Mouse (Mus musculus): ENCODE measurements around the gene Gng2.

Gng2 gene

DNA sequence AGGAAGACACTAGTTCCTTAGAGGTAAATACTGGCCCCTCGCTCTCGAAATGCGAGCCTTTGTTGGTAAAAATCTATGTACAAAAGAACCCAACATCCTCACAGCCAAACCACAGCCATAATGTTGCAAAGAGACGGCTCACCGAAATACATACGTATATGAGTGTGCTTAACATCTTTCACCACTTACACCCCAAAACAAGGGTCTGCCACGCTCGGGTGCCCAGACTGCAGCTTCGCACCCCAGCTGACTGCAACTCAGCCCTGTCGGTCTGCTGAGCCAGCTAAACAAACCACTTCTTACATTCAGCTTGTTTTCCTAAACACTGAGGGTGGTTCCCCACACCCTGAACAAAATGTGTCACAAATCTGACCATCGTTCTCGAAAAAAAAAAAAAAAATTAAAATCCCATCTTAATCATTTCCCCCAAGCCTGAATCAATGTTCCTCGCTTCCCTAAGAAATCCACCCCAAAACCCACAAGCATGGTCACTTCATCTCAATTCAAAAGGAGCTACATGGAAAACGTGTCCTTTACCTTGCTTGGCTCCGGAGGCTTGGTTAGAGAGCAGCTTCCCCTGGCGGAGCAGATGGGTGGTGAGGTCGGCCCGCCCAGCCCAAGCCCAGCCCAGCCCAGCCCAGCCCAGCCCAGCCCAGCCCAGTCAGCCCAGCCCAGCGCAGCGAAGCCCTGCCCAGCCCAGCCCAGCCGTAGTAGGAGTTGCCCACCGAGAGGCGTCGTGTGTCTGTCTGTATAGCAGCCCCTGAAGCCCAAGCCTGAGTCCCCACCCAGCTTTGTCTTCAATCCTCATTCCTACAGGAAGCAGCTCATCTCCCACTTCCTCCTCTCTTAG is 781 bp downstream of the Gng2 start:
- peak; percentile 85 for DNase-seq

DNA sequence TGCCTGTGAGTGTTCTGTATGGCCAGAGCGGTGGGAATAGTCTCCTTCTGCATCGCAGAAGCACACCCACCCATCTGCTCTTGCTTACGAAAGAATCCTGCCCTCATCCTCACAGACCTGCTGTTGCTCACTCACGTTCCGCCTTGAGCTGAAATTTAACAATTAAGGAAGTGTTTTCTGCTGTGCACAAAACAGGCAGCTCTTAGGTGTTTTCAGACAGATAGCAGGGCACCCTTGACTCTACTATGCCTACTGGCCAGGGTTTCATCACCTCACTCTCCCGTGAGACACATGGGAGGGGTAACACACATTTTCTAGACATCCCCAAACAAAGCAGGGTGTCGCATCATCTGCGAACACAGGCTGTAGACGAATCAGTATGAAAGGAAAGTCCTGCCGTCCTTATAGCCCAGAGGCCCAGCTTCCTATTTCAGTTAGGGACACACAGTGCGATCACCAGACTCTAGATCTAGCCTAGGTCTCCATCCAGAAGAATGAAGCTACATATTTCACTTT is 2.4 kb downstream of the Gng2 start:
- DNase-seq, result no peak

DNA sequence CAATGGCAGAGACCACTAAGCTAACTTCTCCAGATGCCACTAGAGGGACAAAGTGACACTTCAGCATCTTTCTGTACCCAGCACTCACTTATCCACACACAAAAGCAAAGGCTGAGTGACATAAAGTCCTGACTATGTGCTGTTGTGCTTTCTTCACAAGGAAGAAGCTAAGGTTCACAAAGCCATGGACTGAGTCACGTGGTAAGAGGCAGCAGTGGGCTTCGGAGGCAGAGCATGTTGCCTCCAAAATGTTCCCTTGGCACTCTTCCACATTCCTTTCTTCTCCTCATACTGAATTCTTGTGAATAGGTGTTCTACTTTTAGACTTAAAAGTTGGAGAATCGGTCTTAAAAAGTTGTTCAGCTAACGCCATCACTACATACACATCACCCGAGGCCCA is 3.0 kb downstream of the Gng2 start:
- no peak for DNase-seq

DNA sequence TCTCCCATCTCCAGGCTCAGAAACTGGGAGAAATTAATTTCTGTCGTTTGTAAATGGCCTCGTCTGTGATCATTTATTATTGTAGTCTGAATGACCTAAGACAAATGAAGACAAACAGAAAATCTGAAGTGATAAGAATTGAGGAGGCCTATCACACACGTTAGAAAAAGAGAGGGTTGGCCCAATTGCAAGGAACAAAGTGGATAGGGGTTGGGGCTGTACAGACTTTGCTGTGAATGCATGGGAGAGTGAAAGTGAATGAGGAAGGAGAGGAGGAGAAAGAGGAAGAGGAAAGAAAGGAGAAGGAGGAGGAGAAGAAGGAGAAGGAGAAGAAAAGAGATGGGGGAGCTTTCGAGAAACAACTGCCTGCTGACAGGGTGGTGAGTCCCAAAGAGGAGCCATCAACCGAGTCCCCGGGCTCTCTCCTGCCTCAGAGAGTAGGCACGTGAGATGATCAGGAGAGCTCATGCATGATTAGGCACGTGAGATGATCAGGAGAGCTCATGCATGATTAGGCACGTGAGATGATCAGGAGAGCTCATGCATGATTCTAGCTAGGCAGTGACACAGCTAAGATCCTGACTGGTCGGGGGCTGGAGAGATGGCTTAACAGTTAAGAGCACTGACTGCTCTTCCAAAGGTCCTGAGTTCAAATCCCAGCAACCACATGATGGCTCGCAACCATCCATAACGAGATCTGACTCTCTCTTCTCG is 5.0 kb downstream of the Gng2 start:
- no peak for DNase-seq

DNA sequence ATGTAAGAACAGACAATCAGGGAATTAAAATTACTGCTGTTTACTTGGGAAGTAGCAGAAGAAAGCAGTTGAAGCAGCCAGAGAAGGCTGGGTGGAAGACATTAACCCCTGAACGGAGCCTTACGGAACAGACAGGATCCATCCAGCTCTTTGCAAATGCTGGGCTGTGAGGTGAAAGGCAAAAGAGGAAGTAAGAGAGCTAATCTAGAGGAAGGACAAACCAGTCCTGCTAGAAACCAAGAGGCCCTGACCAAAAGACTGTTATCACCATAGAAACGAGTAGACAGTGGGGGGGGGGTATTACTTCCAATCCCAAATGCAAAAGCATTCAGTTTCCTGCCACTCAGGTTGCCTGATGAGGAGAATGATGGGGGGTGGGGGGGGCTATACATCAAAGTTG is 6.6 kb downstream of the Gng2 start:
- no peak for DNase-seq

DNA sequence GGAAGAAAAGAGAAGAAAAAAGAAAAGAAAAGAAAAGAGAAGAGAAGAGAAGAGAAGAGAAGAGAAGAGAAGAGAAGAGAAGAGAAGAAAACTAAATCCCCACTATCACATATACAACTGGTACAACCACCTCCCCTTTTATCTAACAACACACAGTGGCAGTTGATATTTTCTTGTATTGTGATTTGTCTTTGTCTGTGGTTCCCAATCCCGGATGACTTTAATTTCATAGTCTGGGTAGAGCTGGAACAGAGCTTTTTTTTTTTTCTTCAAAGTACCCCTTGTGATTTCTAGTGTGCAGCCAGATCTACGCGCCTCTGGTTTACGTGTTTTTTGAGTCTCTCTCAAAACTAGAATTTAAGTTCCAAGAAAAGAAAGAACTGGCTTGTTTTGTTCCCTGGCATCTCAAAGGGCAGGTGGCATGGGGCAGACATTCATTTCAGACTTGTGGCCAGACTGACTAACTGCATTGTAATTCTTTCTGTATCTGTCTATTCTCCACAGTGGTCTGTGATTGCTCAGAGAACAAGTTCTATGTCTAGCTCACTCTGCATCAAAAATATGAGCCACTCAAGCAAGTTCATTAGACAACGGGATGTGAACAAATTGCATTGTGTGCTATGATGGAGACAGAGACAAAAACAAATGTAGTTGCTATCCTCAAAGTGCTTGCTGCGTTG is 7.2 kb downstream of the Gng2 start:
- DNase-seq, result no peak

DNA sequence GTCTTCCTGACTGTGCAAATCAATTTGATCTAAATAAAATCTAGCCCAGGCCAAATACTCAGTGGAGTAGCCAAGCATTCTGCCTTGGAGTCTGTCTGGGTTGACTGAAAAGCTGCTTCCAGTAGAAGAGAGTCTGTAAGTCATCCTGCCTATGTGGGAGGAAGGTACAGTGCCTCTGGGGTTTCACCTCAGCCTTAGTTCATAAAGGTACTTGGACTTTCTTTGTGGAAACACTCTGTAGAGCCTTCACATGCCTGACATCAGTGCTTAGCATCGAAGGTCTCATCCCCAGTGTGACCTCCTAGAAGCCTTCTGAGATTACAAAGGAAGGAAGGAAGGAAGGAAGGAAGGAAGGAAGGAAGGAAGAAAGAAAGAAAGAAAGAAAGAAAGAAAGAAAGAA is 7.9 kb downstream of the Gng2 start:
- DNase-seq, result no peak

DNA sequence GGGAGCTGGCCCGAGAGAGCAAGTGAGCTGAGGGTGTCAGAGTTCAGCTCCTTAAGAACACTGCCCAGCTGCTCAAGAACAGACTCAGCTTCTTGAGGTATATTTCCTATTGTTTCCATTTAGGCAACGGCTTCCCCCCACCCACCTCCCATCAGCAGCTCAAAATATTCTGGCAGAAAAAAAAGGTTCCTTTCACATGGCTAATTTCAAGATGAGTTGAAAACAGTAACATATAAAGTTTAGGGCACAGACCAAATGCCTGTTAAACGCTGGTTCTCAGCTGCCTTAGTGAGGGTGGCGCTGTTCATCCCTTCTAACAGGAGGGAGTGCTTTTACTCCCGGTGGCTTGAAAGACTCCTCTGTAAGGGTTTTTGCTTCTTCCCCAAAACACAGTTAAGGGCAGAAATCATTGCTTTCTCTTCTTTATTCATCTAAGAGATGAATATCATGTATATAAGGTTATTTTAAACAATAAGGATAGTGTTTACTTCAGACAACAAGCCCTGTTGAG is 8.4 kb downstream of the Gng2 start:
- DNase-seq, result no peak

DNA sequence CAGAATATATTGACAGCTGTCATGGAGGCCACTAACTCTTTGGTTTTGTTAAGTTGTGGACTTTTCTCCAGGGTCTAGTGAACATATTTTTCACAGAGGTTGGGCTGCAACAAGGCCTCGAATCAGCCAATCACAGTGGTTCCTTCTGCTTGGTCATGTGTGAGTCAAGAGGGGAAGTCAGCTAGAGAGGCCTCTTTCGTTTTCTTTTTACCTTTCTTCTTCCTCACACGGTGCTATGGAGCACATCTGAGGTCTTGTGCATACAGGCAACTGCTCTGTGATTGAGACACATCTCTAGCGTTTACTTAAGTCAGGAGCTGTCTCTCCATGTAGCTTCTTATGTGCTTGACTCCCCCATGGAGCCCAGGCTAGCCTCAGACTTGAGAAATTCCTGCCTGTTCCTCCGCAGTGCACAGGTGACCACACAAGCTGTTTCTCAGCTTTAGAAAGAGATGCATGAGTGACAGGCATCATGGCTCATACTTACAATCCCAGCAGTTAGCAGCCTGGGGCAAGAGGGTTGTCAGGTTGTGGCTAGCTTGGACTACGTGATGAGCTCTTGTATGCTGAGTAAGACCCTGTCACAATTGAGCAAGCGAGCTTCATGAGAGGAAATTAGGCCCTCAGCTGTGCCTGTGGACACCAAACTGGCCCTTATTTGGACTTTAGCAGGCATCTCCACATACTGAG is 9.0 kb downstream of the Gng2 start:
- no peak for DNase-seq

DNA sequence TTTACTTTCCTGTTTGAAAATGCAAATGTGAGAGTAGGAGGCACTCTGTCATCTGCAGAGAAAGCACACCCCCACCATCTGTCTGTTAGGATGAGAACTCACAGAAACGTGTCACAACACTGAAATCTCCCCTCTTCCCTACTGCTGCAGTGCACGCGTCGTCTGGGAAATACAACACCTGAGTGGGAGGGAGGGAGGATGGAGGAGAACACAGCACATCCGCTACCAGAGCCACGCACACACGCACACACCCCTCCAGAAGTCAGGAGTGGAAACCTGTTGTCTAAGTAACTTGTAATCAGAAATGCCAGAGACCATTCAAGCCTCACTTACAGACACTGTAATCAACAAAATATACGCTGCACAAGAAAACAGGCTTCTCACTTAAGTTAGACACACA is 9.9 kb downstream of the Gng2 start:
- no peak for DNase-seq

DNA sequence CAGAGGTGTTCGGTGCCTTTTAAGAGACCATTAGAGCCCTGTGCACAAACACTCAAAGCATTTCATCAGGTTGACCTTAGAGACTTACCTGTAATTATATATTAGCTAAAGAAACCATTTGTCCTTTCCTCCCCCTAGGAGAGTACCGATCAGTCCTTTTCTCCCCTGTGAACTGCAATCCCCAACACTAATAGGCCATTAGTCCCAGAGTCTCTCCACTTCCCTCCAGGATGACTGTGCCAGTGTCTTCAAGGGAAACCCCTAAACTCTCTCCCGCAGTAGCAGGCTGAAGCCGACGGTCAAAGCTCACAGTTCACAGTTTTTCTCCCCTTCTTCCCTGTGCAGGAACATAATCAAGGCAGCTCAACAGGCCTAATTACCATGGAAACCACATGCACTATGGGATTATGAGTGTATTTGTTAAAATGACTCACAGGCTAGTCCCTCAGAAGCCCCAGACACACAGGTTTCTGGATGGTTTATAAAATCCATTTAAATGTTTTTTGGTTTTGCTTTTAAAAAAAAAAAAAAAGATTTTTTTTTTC is 13.4 kb downstream of the Gng2 start:
- no peak for DNase-seq

DNA sequence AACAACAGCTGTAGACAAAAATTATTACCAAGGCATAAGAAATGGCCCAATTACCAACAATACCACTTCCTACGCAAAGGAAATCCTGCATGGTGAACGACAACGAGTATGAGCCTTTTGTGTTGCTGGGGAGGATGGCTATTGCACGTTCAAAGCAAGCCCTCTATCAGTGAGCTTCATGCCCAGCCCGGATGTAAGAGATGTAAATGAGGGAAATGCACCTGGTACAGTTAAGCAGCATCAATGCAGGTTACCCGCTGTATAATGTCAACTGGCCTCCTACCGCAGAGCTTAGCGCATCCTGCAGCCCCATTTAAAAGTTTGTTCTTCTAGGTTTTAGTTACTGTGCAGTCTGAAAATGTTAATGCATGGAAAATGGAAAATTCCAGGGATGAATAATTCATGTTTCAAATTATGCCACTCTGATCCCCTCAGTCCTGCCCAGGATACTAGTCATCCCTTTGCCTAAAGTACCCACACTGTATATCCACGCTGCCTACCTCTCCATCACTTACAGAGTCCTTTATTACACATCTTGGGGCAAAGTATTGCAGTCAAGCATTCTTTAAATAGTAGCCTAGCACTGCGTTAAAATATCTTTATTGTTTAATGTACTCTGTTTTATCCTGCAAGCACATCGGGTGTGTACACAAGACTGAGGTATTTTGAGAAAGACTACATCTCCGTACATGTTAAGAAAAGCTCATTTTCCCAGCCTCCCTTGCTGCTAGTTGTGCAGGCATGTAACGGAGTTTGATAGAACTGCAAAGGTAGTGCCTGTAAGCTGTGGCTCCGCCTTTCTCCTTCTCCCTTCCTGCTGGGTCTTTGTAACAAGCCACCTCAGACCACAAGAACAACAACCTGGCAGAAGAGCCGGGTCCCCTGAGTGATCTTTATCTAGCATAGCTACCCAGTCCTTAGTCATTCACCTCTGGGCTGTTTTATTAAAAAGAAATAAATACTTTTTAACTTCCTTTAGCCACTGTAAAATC is 15.2 kb downstream of the Gng2 start:
- DNase-seq, result no peak

DNA sequence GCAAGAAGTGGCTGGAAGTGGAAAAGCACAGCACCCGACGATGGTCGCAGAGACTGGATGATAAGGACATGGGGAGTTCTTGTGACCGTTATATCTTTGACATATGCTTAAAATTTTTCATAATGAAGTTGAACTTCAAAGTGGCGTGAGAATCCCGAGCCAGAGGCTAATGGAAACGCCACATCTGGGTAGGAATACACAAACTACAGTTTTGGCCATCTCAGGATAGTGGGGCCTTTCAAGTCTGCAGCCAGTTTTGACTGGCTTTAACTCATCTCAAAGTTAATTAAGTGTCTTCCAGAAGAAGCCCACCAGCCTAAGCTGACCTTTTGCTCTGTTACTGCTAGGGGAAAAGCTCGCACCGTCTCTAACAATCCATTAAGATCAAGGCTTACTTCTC is 17.6 kb downstream of the Gng2 start:
- no peak for DNase-seq

DNA sequence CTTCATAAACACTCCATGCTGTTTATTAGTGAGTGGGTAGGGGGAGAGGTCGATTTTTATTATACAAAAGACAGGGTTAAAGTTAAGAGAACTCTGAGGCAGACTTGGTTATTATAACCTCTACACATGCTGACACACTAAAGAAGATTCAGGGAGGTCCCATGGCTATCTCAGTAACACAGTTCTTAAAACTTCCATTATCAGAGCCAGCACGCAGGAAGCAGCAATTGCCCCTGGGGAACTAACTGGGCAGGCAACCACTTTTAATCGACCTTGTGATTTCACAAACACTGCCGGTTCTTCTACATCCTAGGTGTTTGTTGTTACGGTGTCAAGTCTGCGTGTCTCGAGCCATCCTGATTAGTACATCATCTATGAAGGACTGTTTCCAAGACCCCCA is 22.4 kb downstream of the Gng2 start:
- no peak for DNase-seq

DNA sequence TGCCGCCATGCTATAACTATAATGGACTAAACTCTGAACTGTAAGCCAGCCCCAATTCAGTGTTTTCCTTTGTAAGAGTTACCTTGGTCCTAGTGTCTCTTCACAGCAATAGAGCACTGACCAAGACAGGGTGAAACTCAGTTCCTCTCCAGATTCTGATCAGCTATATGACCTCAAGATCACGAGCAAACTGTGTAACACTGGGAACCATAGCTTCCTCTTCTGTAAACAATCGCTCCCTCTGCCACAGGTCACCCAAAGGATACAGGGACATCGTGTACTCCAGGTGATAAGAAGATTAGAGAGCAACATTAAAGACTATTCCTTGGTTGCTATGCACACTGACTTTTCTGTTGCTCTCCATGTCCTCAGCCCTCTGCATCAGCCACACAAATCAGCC is 26.6 kb downstream of the Gng2 start:
- DNase-seq, result no peak

DNA sequence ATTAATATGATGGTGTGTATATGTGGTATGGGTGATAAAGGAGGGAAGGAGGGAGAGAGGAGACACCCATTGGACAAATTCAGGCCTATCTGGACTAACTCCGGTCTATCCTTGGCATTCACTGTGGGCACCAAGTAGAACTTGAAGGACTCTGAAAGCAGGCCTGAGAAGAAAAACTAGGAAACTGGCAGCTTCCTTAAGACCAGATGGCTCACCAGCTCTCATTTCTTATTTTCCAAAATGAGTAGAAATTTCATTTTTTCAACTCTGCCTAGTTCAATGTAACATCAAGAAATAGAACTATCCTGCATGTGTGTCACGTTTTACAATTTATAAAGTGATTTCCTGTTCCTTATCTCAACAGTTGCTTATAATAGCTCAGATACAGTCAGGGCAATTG is 28.0 kb downstream of the Gng2 start:
- DNase-seq, result no peak

DNA sequence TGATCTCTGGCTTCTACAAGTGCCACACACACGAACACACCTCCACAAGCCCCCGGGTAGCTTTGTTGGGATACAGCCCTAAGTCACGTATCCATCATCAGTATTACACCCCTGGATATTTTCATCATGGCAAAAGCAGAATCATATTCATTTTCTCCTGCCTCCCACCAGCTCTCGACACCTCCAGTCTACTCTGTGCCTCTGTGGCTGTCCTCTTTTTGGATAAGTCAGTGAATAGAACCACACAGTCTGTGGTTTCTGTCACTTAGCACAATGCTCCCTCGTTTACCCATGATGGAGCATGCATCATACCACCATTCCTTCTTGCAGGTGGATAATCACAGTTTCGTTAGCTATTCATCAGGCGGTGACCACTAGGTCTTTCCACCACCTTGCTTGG is 31.2 kb downstream of the Gng2 start:
- DNase-seq, result no peak

DNA sequence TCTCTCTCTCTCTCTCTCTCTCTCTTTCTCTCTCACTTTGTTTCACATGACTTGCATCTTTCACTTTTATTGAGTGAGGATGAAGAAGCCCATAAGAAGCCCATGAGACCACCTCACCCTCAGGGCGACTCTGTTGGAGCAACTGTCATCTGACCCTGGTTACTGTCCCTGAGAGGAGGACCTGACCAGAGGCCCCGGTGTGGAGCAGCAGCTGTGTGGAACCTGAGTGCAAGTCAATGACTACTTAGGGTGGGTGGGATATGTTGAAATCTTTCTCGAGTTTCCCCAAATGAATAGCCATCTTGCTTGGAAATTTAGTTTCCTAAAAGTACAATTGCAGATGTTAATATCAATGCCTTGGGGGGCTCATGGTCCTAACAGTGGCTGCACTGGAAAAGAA is 34.7 kb downstream of the Gng2 start:
- no peak for DNase-seq

DNA sequence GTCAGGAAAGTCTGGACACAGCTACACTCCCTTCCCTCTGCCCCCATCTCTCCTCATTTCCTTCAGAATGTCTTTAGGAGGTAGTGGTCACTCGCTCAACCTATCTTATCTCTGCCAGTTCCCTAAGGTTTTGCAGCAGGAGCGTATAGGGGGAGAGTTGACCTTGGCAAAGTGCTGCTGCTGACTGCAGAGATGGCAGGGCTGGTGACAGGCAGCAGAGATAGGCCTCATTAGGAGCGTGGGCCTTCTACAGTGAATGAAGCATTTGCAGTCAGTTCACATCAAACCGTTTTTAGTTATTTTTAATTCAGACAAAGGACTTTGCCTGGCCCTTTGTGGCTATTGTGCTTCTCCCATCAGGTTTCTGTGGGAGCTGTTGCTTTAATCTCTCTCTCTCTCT is 35.1 kb downstream of the Gng2 start:
- DNase-seq, result no peak

DNA sequence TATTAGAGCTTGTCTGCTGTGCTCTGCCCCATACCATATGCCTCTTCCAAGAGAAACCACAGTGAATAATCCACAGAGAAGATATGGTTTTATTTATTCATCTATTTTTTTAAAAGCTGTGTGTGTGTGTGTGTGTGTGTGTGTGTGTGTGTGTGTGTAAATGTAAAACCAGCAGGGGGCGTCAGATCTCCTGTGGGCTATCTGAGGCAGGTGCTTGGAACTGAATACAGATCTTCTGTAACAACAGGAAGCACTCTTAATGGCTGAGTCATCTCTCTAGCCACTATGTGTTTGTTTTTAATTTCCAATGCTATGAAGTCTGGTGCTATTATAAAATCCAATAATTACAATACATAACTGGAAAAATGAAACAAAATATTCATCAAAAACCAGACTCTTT is 37.4 kb downstream of the Gng2 start:
- no peak for DNase-seq

DNA sequence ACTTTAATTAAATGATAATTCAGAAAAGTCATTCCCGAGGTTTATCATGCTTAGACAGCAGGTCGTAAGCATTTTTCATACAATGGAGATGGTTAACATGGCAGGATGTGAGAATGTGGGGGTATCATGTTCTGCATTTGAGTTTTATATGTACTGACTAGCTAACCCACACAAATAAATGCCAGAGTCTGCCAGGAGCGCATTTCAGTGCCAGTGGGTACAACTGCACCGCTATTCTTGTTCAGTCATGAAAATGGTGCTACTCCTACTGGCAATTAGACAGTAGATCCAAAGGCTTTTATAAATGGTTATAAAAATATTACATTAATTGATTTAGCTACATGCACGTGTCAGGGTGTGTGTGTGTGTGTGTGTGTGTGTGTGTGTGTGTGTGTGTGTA is 38.9 kb downstream of the Gng2 start:
- no peak for DNase-seq
